Mouse (Mus musculus) C2C12 (cell line): Measurements from ENCODE around the gene Phlpp1.

Experiments used
- CTCF ChIP-seq: IDR thresholded peaks from one replicate; pipeline ENCODE4 v1.5.1; 2011; ENCODE audit not compliant: control insufficient read depth, insufficient read depth, insufficient read length
- MAX ChIP-seq: IDR thresholded peaks from one replicate; pipeline ENCODE4 v1.6.1; 2011; ENCODE audit warnings: mild to moderate bottlenecking, control low read depth
- MYOG ChIP-seq: IDR thresholded peaks from one replicate; pipeline ENCODE4 v1.6.1; 2011; ENCODE audit not compliant: control insufficient read depth, insufficient read length; ENCODE audit errors: extremely low read depth
- USF1 ChIP-seq: IDR thresholded peaks from one replicate; pipeline ENCODE4 v1.6.1; 2011; ENCODE audit warnings: low read depth, mild to moderate bottlenecking, control low read depth, moderate library complexity

GRCm38 (mm10) chr1:106433580-106433979, 262.0 kb downstream of the Phlpp1 start:
- TF ChIP-seq CTCF (no peak), MYOG (no peak), MAX (no peak), USF1 (no peak)
